Mouse (Mus musculus): Measurements from ENCODE around the gene Osbpl2.

The Osbpl2 gene

GRCm38 (mm10) chr2:180118661-180119438, at the start of gene Osbpl2:
Gene Osbpl2 (plus strand): TSS chr2:180119306.
- in situ Hi-C loops (cut with MseI, MboI), result no loop called here

- in situ Hi-C loops (cut with MseI, MboI), result no loop called here
Measured at GRCm38 (mm10) chr2:180069770-180070480, 49.2 kb upstream of the Osbpl2 start.

- in situ Hi-C loops (cut with MseI, MboI), result no loop called here
Measured at GRCm38 (mm10) chr2:180070481-180071453, 48.3 kb upstream of the Osbpl2 start, which contains the start of gene Mtg2. Gene Mtg2 (plus strand): TSS chr2:180070588.

GRCm38 (mm10) chr2:180071671-180072070, 47.4 kb upstream of the Osbpl2 start:
- in situ Hi-C loops (cut with MseI, MboI), result no loop called here

- in situ Hi-C loops (cut with MseI, MboI), result no loop called here
Measured at GRCm38 (mm10) chr2:180072886-180073285, 46.2 kb upstream of the Osbpl2 start.

GRCm38 (mm10) chr2:180077622-180078021, 41.5 kb upstream of the Osbpl2 start:
- in situ Hi-C loops (cut with MseI, MboI), result no loop called here

- in situ Hi-C loops (cut with MseI, MboI), result no loop called here
Measured at GRCm38 (mm10) chr2:180080680-180081079, 38.4 kb upstream of the Osbpl2 start.

GRCm38 (mm10) chr2:180083063-180083462, 36.0 kb upstream of the Osbpl2 start:
- in situ Hi-C loops (cut with MseI, MboI), result no loop called here

GRCm38 (mm10) chr2:180084565-180084964, 34.5 kb upstream of the Osbpl2 start:
- in situ Hi-C loops (cut with MseI, MboI), result no loop called here

GRCm38 (mm10) chr2:180085926-180086636, 33.0 kb upstream of the Osbpl2 start:
- in situ Hi-C loops (cut with MseI, MboI), result no loop called here

GRCm38 (mm10) chr2:180086637-180087027, 32.5 kb upstream of the Osbpl2 start:
- in situ Hi-C loops (cut with MseI, MboI), result no loop called here

GRCm38 (mm10) chr2:180087472-180087871, 31.6 kb upstream of the Osbpl2 start:
- in situ Hi-C loops (cut with MseI, MboI), result no loop called here

GRCm38 (mm10) chr2:180090285-180090684, 28.8 kb upstream of the Osbpl2 start:
- in situ Hi-C loops (cut with MseI, MboI), result no loop called here

GRCm38 (mm10) chr2:180095711-180096110, 23.4 kb upstream of the Osbpl2 start:
- in situ Hi-C loops (cut with MseI, MboI), result no loop called here

- in situ Hi-C loops (cut with MseI, MboI), result no loop called here
Measured at GRCm38 (mm10) chr2:180097585-180097984, 21.5 kb upstream of the Osbpl2 start.

GRCm38 (mm10) chr2:180098167-180098566, 20.9 kb upstream of the Osbpl2 start:
- in situ Hi-C loops (cut with MseI, MboI), result no loop called here

- in situ Hi-C loops (cut with MseI, MboI), result no loop called here
Measured at GRCm38 (mm10) chr2:180099529-180099928, 19.6 kb upstream of the Osbpl2 start.

GRCm38 (mm10) chr2:180103151-180103977, 15.7 kb upstream of the Osbpl2 start:
- in situ Hi-C loops (cut with MseI, MboI), result no loop called here

GRCm38 (mm10) chr2:180103978-180104658, 15.0 kb upstream of the Osbpl2 start, which contains the start of gene Hrh3:
Gene Hrh3 (minus strand): TSS chr2:180104488.
- in situ Hi-C loops (cut with MseI, MboI), result no loop called here

All from mouse trophoblast stem cell (cell line).